Mouse (Mus musculus) bone marrow, adult 2 months (tissue): ENCODE measurements around the gene Naa15. TPM values are rescaled to one million over a fixed set of nuclear protein-coding genes. Genes with fewer than 3 reads are reported as not detected.
"Not testable (repeated sequence)": the region's sequence is repeated elsewhere in the genome, so short reads cannot be mapped to it uniquely, and the experiment has no call there.

Source experiments
- H3K27ac ChIP-seq: fragments of 200-500 bp; 2 replicates; pipeline ENCODE4 v1.5.1; 2012; ENCODE audit warnings: low read depth, mild to moderate bottlenecking, control low read depth, inconsistent platforms, low read length; ENCODE audit not compliant: control insufficient read depth, poor library complexity, insufficient read depth
- H3K4me1 ChIP-seq: fragments of 200-500 bp; 2 replicates; pipeline ENCODE4 v1.6.1; 2011; ENCODE audit warnings: low read length; ENCODE audit not compliant: control insufficient read depth, insufficient read depth
- H3K4me3 ChIP-seq: fragments of 200-500 bp; replicated peaks from 2 replicates; pipeline ENCODE3; 2011; ENCODE audit warnings: mild to moderate bottlenecking, low read depth, low read length, control low read depth; ENCODE audit not compliant: control insufficient read depth
- CTCF ChIP-seq: fragments of 200-500 bp; IDR thresholded peaks from 2 replicates; pipeline ENCODE4 v1.5.1; 2011; ENCODE audit warnings: low read length, control low read depth; ENCODE audit not compliant: control insufficient read depth, insufficient read depth
- POLR2A ChIP-seq: fragments of 200-500 bp; IDR thresholded peaks from 2 replicates; pipeline ENCODE4 v1.6.1; 2011; ENCODE audit warnings: low read depth, mild to moderate bottlenecking, control low read depth, low read length, borderline replicate concordance; ENCODE audit not compliant: control insufficient read depth
- WGBS: fragments of 180-500 bp; shearing (Covaris S2); methylation state at CpG from one replicate; pipeline ENCODE4 v1.1.7; 2018; 5-methylcytosine and 5-hydroxymethylcytosine counted together
- polyA plus RNA-seq: library from polyadenylated mRNA; stranded (reverse); fragments of >200 nt; gene quantifications from 2 replicates; pipeline ENCODE4 v1.2.4, GENCODE M21; 2011; ENCODE audit warnings: low replicate concordance; ENCODE audit not compliant: missing spikeins, insufficient read depth, insufficient read length

The Naa15 gene
- polyA plus RNA-seq, 1 experiment, result 83.8 TPM

DNA sequence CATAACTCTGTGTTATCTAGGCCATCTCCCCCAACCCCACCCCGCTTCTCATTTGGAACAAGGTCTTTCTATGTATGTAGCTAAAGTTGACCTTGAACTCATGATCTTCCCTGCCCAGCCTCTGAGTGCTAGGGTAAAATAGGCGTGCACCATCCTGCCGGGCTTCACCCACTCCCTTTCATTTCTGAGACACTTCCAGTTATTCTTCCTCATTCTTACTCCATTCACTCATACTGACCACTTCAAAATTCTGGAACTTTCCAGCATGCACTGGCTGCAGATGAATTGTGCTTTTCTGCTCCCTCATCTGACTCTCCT, 27.9 kb upstream of the Naa15 start:
- TF ChIP-seq POLR2A, result no peak
- no peak for TF ChIP-seq CTCF
- WGBS, result 65% methylated on average over 3 of the region's 3 CpGs
- Histone ChIP-seq H3K4me1 (no peaks in the 10 kb centered on the region; the same call in 1 of the 2 replicates), H3K27ac (no peak overlapping the region), H3K4me3 (no peak overlapping the region)

DNA sequence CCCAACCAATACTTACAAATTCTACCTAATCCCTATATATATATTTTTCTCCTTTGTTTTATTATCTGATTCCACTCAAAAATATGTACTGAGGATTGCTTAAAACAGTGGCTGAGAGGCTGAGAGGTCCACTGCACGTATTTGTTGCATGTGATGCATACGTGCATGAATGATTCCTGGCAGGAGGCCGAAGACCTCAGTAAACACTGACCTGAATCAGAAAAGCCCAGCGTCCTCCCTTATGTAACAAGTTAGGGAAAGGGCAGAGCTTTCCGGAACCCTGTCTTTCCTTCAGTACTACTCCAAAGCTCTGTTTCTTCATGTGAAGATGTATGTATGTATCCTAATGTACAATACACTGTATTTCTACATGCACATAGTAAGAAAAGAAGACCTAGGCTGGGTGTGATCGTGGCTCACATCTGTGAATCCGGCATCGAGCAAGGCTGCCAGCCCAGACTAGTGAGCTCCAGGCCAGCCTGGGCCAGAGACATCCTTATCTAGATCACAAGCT, 27.0 kb upstream of the Naa15 start:
- H3K4me1 ChIP-seq, result no peaks in the 10 kb centered on the region; the same call in 1 of the 2 replicates
- no peak overlapping the region for H3K27ac ChIP-seq
- TF ChIP-seq POLR2A (no peak), CTCF (no peak)
- WGBS, result 87% methylated on average over 8 of the region's 8 CpGs
- H3K4me3 ChIP-seq, result no peak overlapping the region

DNA sequence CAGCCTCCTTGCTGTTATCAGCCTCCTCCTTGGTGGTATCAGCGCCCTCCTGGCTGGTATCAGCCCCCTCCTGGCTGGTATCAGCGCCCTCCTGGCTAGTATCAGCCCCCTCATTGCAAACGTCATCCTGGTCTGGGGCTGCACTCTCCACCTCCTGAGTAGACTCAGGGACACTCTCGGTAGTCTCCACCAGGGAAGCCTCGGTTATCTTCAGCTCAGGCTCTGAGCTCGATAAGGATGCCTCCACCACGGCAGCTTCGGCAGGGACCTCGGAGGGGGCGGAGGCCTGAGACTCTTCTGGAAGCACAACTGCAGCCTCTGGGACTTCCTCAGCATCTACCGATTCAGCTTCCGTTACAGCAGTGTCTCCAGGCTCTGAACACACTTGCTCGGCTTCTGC, 26.0 kb upstream of the Naa15 start:
- TF ChIP-seq CTCF, result no peak
- no peak for TF ChIP-seq POLR2A
- Histone ChIP-seq H3K4me1 (no peaks in the 10 kb centered on the region; the same call in 1 of the 2 replicates), H3K4me3 (no peak overlapping the region), H3K27ac (no peak overlapping the region)
- WGBS, result 3% methylated on average over 13 of the region's 13 CpGs

DNA sequence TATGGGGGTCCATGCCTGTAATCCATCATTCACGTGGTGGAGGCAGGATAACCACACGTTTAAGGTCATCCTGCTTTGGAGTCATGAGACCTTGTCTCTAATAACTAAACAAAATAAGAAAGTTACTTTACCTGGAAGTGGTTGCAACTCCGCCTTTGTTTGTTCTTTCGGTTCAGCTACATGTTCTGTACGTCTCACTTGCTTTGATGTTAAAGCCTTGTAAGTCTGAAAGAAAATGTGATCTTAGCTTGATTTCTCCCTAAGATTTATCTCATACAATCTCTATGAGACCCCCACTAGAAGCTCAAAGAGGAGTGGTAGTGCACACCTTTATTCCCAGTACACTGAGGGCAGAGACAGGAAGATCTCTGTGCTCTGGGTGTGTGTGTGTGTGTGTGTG, 23.9 kb upstream of the Naa15 start:
- H3K4me1 ChIP-seq, result no peaks in the 10 kb centered on the region; the same call in 1 of the 2 replicates
- no peak overlapping the region for H3K4me3 ChIP-seq
- TF ChIP-seq CTCF, result no peak
- no peak for TF ChIP-seq POLR2A
- H3K27ac ChIP-seq, result no peak overlapping the region
- WGBS, result 79% methylated on average over 5 of the region's 5 CpGs

DNA sequence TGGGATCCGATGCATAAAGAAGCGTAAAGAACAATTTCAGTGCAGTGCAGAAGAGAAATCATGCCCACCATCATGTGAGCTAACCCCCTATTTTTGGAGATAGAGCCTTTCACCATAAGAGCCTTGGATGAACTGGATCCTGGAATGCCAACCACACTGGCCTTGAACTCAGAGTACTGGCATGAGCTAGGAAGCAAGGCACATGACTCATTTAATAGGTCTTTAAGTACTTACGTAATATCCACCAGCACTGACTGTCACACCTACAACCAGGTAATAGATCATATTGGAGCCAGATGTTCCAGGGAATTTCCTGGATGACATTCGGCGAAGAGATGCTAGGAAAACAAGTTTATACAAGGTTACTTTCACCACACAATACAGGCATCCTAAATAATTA, 23.4 kb upstream of the Naa15 start:
- WGBS, result 87% methylated on average over 5 of the region's 5 CpGs
- Histone ChIP-seq H3K27ac (no peak overlapping the region), H3K4me1 (no peaks in the 10 kb centered on the region; the same call in 1 of the 2 replicates), H3K4me3 (no peak overlapping the region)
- no peak for TF ChIP-seq CTCF
- no peak for TF ChIP-seq POLR2A

DNA sequence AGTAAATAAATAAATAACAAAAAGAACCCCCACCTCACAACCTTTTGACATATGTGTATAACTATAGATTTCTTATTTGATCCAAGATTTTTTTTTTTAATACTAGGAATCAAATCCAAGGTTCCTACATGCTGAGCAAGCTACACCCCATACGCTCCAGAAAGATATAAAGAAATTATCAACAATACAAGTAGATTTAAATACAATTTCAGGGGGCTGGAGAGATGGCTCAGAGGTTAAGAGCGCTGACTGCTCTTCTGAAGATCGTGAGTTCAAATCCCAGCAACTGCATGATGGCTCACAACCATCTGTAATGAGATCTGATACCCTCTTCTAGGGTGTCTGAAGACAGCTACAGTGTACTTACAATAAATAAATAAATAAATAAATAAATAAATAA, 21.9 kb upstream of the Naa15 start:
- 85% methylated on average over 3 of the region's 3 CpGs for WGBS
- H3K27ac ChIP-seq, H3K4me1 ChIP-seq, H3K4me3 ChIP-seq: not testable (repeated sequence)

DNA sequence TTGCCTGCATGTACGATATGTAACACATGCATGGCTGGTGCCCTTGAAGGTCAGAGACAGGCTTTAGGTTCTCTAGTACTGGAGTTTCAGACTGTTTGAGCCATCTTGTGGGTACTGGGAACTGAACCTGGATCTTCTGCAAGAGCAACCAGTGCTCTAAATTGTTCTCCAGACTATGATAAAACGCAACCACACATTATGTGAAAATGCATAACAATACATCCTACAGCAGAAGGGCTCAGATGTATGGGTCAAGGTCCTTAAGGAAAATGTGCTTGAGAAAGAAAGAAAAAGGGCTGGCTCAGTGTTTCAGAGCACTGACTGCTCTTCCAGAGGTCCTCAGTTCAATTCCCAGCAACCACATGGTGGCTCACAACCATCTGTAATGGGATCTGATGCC, 21.3 kb upstream of the Naa15 start:
- no peak overlapping the region for H3K27ac ChIP-seq
- WGBS, result 82% methylated on average over 2 of the region's 2 CpGs
- no peaks in the 10 kb centered on the region; the same call in 1 of the 2 replicates for H3K4me1 ChIP-seq
- no peak for TF ChIP-seq POLR2A
- no peak overlapping the region for H3K4me3 ChIP-seq

DNA sequence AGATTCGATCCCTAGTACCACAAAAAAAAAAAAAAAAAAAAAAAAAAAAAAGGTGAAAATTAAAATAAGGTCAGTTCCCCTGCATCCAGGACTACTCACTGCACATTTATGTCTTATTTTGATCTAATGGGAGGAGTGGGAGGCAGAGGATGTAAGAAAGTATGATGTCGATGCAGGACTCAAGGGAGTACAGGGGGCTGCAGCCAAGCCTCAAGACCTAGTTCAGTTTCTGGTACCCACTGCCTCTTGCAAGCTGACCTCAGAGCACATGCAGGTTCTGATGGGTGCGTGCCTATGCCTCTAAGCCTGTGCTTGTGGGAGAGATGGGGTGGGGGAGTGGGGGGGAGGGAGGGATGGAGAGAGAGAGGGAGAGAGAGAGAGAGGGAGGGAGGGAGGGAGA, 20.1 kb upstream of the Naa15 start:
- 84% methylated on average over 3 of the region's 3 CpGs for WGBS
- no peak for TF ChIP-seq CTCF
- TF ChIP-seq POLR2A, result no peak
- Histone ChIP-seq H3K4me3 (no peak overlapping the region), H3K4me1 (no peaks in the 10 kb centered on the region; the same call in 1 of the 2 replicates), H3K27ac (no peak overlapping the region)

DNA sequence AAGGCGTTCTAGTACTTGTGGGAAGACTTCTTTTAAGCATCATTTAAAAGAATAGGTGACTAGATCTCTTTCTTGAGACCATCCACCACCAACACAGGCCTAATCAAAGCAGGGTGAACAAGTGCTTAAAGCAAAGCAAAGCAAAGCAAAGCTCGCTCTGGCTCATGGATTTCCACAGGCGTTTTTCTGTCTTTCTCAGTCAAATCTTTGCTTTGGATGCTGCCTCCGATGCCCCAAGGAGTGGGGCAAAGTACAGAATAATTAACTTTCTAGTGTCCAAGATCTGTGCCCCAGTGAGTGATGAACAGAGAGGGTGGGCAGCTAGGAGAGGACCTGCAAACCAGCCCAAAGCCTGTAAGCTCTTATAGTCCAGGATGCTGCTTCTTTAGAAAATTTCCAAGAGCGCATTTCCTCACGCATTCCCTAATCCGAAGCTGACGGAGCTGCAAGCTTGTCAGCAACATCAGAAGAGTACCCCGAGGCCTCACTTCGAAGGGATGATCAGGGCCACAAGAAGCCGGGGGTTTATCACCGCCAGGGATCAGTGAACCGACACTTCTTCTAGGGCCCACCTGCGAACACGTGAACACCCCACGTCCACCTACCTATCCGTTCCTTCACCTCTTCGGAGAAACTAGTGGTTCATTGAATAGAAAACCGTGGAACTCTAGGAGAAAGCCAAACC, 19.3 kb upstream of the Naa15 start:
- Histone ChIP-seq H3K4me3 (no peak overlapping the region), H3K27ac (no peak overlapping the region), H3K4me1 (no peaks in the 10 kb centered on the region; the same call in 1 of the 2 replicates)
- 73% methylated on average over 19 of the region's 19 CpGs for WGBS
- TF ChIP-seq CTCF (no peak), POLR2A (no peak)
